Mouse (Mus musculus) cerebellum, adult 2 months (tissue): ENCODE data around the gene Slc24a3.

Source experiments
- CTCF ChIP-seq: fragments of 200-500 bp; IDR thresholded peaks from 2 replicates; pipeline ENCODE4 v1.5.1; 2011; ENCODE audit warnings: low read depth, mild to moderate bottlenecking, control low read depth, low read length, moderate library complexity, borderline replicate concordance; ENCODE audit not compliant: insufficient read depth
- POLR2A ChIP-seq: fragments of 200-500 bp; IDR thresholded peaks from 2 replicates; pipeline ENCODE4 v1.6.1; 2011; ENCODE audit warnings: low read length, control low read depth, borderline replicate concordance; ENCODE audit not compliant: insufficient read depth

GRCm38 (mm10) chr2:145663899-145664298 lies 496.3 kb downstream of the Slc24a3 start:
- no peak for TF ChIP-seq CTCF
- TF ChIP-seq POLR2A = no peak
